Mouse (Mus musculus) adrenal gland, postnatal 36 days (tissue): ENCODE measurements around the gene Ptprn. TPM values are rescaled to one million over a fixed set of nuclear protein-coding genes. Genes with fewer than 3 reads are reported as not detected.

Source experiments
- DNase-seq, 2 experiments: peaks; one replicate each; pipeline ENCODE4 v3.0.0; 2021; ENCODE audit warnings: mixed read lengths in 1 of 2
- total RNA-seq, 2 experiments: library from RNA; stranded (reverse); gene quantifications; 2 replicates each; pipeline ENCODE4 v1.2.3; 2021

Ptprn gene
- total RNA-seq, 2 experiments from 2014 or later, result 38.2 to 54.2 TPM

GRCm38 (mm10) chr1:75223532-75223931 is 40.8 kb downstream of the Ptprn start:
- DNase-seq, result no peak

GRCm38 (mm10) chr1:75222926-75223325 is 41.4 kb downstream of the Ptprn start:
- no peak for DNase-seq

GRCm38 (mm10) chr1:75221538-75221937 is 42.8 kb downstream of the Ptprn start:
- DNase-seq, result no peak

GRCm38 (mm10) chr1:75219531-75219930 is 44.8 kb downstream of the Ptprn start, which contains the start of gene Tuba4a:
Tuba4a (minus strand) TSS chr1:75219865.
- DNase-seq, result peak; percentile 18 to 46

GRCm38 (mm10) chr1:75219078-75219477 is 45.2 kb downstream of the Ptprn start:
- peak; percentile 89 to 93 for DNase-seq

- peak; percentile 42 to 70 for DNase-seq
These were observed 45.9 kb downstream of the Ptprn start for GRCm38 (mm10) chr1:75218227-75219001.

GRCm38 (mm10) chr1:75217893-75218226 is 46.4 kb downstream of the Ptprn start:
- no peak for DNase-seq

GRCm38 (mm10) chr1:75216797-75217585 is 47.3 kb downstream of the Ptprn start:
- no peak for DNase-seq

GRCm38 (mm10) chr1:75215785-75216184 is 48.5 kb downstream of the Ptprn start:
- peak in 1 of 2 experiments; percentile 15 for DNase-seq

- peak in 1 of 2 experiments; percentile 58 for DNase-seq
These were observed 49.4 kb downstream of the Ptprn start for GRCm38 (mm10) chr1:75214886-75215285.

GRCm38 (mm10) chr1:75214442-75214841 is 49.9 kb downstream of the Ptprn start:
- no peak for DNase-seq

- no peak for DNase-seq
These were observed 51.2 kb downstream of the Ptprn start for GRCm38 (mm10) chr1:75213096-75213495.

- DNase-seq, result no peak
These were observed 51.8 kb downstream of the Ptprn start for GRCm38 (mm10) chr1:75212542-75212941.

GRCm38 (mm10) chr1:75211141-75211708 is 53.1 kb downstream of the Ptprn start:
- DNase-seq, result no peak

- peak; percentile 96 for DNase-seq
These were observed 53.9 kb downstream of the Ptprn start, which contains the start of the genes Glb1l and Stk16 for GRCm38 (mm10) chr1:75210136-75211087. Glb1l (minus strand) TSS chr1:75210813. Stk16 (plus strand) TSS chr1:75210838.

- DNase-seq, result peak; percentile 41 to 63
These were observed 55.2 kb downstream of the Ptprn start for GRCm38 (mm10) chr1:75208967-75209678.

- DNase-seq, result no peak
These were observed 63.1 kb downstream of the Ptprn start for GRCm38 (mm10) chr1:75201236-75201635.
